Mouse (Mus musculus) hindbrain, embryonic 12.5 days (tissue): ENCODE measurements at regions not wholly inside any gene's neighbourhood (a gene's known extent, or its start where the extent isn't known, plus 50 kb on each side); places are given as distances from the start of the nearest gene placed in this dataset.
A peak's percentile ranks its signal among the peaks of the same experiment; 100 is the strongest.

ENCODE experiments used
- ATAC-seq: fragments of 200-750 bp; cut with Nextera tagmentation; 2 replicates; pipeline ENCODE4 v1.8.0; 2017; ENCODE audit warnings: moderate TSS enrichment; ENCODE audit not compliant: low FRiP score
- H3K27ac ChIP-seq: fragments of 300-500 bp; sonication (generic); 2 replicates; pipeline ENCODE4 v1.5.1; 2016; ENCODE audit warnings: mild to moderate bottlenecking
- H3K27me3 ChIP-seq: fragments of 300-500 bp; sonication (generic); 2 replicates; pipeline ENCODE4 v1.6.1; 2016; ENCODE audit warnings: mild to moderate bottlenecking
- H3K36me3 ChIP-seq: fragments of 300-500 bp; sonication (generic); 2 replicates; pipeline ENCODE4 v1.6.1; 2016; ENCODE audit warnings: mild to moderate bottlenecking
- H3K4me1 ChIP-seq: fragments of 300-500 bp; sonication (generic); 2 replicates; pipeline ENCODE4 v1.6.1; 2016
- H3K4me2 ChIP-seq: fragments of 300-500 bp; sonication (generic); replicated peaks from 2 replicates; pipeline ENCODE4 v1.6.1; 2016; ENCODE audit warnings: mild to moderate bottlenecking
- H3K4me3 ChIP-seq: fragments of 300-500 bp; sonication (generic); 2 replicates; pipeline ENCODE4 v1.5.1; 2016; ENCODE audit warnings: mild to moderate bottlenecking
- H3K9ac ChIP-seq: fragments of 300-500 bp; sonication (generic); 2 replicates; pipeline ENCODE4 v1.6.1; 2016; ENCODE audit warnings: mild to moderate bottlenecking, moderate library complexity
- H3K9me3 ChIP-seq: fragments of 300-500 bp; sonication (generic); replicated peaks from 2 replicates; pipeline ENCODE4 v1.6.1; 2016; ENCODE audit warnings: mild to moderate bottlenecking
- WGBS: fragments of 180-500 bp; shearing (Covaris S2); methylation state at CpG from one replicate; pipeline ENCODE4 v1.1.7; 2016; 5-methylcytosine and 5-hydroxymethylcytosine counted together

DNA sequence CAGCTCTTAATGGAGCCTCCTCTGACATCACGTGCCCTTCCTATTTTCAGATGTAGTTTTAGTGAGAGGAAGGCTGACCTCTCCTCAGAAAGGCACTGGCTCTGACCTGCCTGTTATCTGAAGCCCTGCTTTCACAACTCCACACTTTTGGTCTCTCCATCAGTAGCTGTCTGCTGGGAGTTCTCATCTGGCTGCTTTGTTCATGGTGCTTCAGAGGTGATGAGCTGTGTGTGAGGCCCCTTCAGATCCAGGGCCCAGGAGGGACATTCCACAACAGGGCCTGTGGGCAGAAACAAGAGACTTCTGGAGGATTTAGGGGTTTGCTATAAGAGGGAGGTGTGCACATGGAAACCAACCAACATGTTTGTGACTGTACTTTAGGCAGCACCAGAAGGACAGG, 50.8 kb upstream of the Fhl2 start:
- 74% methylated on average over 1 of the region's 1 CpGs for WGBS

GRCm38 (mm10) chr1:43250281-43250680, 53.5 kb upstream of the Fhl2 start:
- Histone ChIP-seq H3K36me3 (no peaks in the 10 kb centered on the region), H3K4me3 (no peak overlapping the region), H3K27ac (no peak overlapping the region), H3K4me2 (no peak overlapping the region), H3K9ac (no peak overlapping the region), H3K9me3 (no peaks in the 10 kb centered on the region), H3K27me3 (no peaks in the 10 kb centered on the region), H3K4me1 (no peaks in the 10 kb centered on the region)
- no peak for ATAC-seq
- WGBS, result 69% methylated on average over 6 of the region's 6 CpGs

More for the DNA sequence above, 50.8 kb upstream of the Fhl2 start:
- no peak overlapping the region for H3K4me3 ChIP-seq
- no peak overlapping the region for H3K9ac ChIP-seq
- ATAC-seq, result no peak
- no peaks in the 10 kb centered on the region for H3K27me3 ChIP-seq
- no peaks in the 10 kb centered on the region for H3K4me1 ChIP-seq
- no peaks in the 10 kb centered on the region for H3K9me3 ChIP-seq
- no peak overlapping the region for H3K27ac ChIP-seq
- H3K4me2 ChIP-seq, result no peak overlapping the region
- H3K36me3 ChIP-seq, result no peaks in the 10 kb centered on the region

DNA sequence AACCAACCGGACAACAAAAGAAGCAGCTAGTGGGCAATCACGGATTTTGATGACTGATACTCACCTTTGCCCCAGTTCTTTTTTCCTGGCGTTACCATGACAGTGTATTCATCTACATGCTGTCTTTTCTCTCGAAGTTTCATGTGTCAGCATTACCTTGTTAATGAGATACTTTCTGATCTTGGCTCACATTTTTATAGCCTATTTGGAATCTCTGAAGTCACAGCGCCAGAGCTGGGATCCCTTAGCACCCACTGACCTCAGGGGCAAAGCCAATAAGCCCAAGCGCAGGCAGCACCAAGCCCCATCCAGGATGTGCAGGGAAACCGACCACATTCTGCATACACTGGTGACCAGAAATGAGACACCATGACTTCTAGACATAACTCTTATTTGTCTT, 54.6 kb upstream of the Fhl2 start:
- ATAC-seq, result no peak
- no peaks in the 10 kb centered on the region for H3K27me3 ChIP-seq
- H3K9me3 ChIP-seq, result no peaks in the 10 kb centered on the region
- H3K4me3 ChIP-seq, result no peak overlapping the region
- WGBS, result 77% methylated on average over 7 of the region's 7 CpGs
- H3K4me1 ChIP-seq, result no peaks in the 10 kb centered on the region
- H3K9ac ChIP-seq, result no peak overlapping the region
- no peak overlapping the region for H3K27ac ChIP-seq
- H3K36me3 ChIP-seq, result no peaks in the 10 kb centered on the region
- no peak overlapping the region for H3K4me2 ChIP-seq

DNA sequence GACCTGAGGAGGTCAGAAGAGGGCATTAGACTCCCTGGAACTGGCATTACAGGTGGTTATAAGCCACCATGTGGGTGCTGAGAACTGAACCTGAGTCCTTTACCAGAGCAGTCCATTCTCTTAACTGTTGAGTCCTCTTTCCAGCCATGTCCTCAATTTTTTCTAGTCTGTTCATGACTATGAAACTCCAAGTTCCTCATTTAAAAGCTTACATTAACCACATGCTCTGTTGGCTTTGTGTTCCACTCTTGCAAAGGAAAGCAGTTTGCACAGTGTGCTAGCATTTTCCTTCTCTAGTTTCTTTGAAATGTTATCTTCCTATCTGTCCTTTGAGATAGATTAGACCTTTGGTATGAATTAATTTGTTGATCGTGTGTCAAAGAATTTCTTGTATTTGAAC, 57.3 kb upstream of the Fhl2 start:
- Histone ChIP-seq H3K9me3 (no peaks in the 10 kb centered on the region), H3K4me2 (no peak overlapping the region), H3K4me1 (no peaks in the 10 kb centered on the region), H3K36me3 (no peaks in the 10 kb centered on the region), H3K27ac (no peak overlapping the region), H3K9ac (no peak overlapping the region), H3K4me3 (no peak overlapping the region), H3K27me3 (no peaks in the 10 kb centered on the region)
- 93% methylated on average over 1 of the region's 1 CpGs for WGBS
- no peak for ATAC-seq

DNA sequence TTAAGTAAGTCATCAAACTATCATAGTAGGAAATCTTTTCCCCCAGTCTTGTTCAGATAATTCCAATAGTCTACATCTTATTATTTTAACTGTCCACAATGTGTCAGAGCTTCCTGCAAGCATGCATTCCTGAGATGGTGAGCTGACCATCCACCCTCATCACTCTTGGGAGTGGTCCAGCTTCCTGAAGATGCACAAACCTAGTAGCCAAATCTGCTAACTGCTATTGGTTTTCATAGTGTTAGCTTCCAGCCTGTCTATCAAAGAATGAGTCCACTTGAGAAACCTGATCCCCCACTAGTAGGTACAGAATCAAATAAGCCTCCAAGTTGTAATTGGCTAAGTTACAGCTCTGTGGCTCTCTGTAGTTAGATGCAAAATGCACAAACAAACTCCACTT, 59.3 kb upstream of the Fhl2 start:
- Histone ChIP-seq H3K4me1 (no peaks in the 10 kb centered on the region), H3K27ac (no peak overlapping the region), H3K27me3 (no peaks in the 10 kb centered on the region), H3K4me3 (no peak overlapping the region), H3K4me2 (no peak overlapping the region), H3K9ac (no peak overlapping the region), H3K9me3 (no peaks in the 10 kb centered on the region), H3K36me3 (no peaks in the 10 kb centered on the region)
- ATAC-seq, result no peak

DNA sequence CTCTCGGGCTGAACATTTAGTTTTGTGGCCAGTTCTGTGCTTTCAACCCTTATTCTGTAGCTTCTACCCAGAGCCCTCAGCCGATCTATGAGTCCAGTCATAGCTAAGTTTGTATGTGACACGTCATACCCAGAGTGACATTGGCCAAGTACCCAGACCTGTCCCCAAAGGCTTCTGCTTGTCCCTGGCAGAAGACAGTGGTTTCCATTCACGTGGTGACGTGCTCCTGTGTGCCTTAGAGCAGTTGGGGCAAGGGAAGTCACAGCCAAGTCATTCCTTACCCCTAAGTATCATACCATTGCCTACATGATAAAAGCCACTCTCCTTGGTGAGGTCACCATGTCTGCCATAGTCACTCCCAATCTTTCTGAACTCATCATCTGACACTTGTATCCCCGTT, 61.1 kb upstream of the Fhl2 start:
- H3K27ac ChIP-seq, result no peak overlapping the region
- ATAC-seq, result no peak
- no peaks in the 10 kb centered on the region for H3K36me3 ChIP-seq
- H3K9ac ChIP-seq, result no peak overlapping the region
- no peak overlapping the region for H3K4me3 ChIP-seq
- 87% methylated on average over 6 of the region's 6 CpGs for WGBS
- H3K27me3 ChIP-seq, result no peaks in the 10 kb centered on the region
- H3K4me1 ChIP-seq, result no peaks in the 10 kb centered on the region
- H3K9me3 ChIP-seq, result no peaks in the 10 kb centered on the region
- no peak overlapping the region for H3K4me2 ChIP-seq

- Histone ChIP-seq H3K4me1 (no peaks in the 10 kb centered on the region), H3K36me3 (no peaks in the 10 kb centered on the region), H3K9ac (no peak overlapping the region), H3K9me3 (no peaks in the 10 kb centered on the region), H3K4me3 (no peak overlapping the region), H3K4me2 (no peak overlapping the region), H3K27me3 (no peaks in the 10 kb centered on the region), H3K27ac (no peak overlapping the region)
- WGBS, result 63% methylated on average over 1 of the region's 1 CpGs
- no peak for ATAC-seq
Measured at GRCm38 (mm10) chr1:43259841-43260240, 63.1 kb upstream of the Fhl2 start.

DNA sequence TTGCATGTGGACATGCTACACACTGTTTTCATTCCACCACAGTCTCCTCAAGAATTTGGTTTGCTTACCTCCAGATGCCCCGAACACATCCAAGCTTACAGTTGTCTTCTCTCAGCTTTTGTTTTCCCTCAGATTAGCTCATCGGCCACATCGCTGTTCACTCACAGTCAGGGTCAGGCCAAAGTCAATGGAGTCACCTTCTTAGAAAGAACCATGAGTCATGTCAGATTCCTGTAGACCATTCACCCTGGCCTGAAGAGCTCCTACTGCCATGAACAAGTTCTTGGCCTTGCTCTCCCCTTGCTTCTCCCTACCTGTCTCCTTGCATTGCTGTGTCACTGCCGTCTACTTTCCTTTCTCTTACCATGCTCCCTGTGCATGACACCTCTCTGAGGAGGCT, 63.7 kb upstream of the Fhl2 start:
- Histone ChIP-seq H3K9ac (no peak overlapping the region), H3K4me2 (no peak overlapping the region), H3K36me3 (no peaks in the 10 kb centered on the region), H3K4me3 (no peak overlapping the region), H3K4me1 (no peaks in the 10 kb centered on the region), H3K9me3 (no peaks in the 10 kb centered on the region), H3K27me3 (no peaks in the 10 kb centered on the region), H3K27ac (no peak overlapping the region)
- ATAC-seq, result no peak
- WGBS, result 93% methylated on average over 4 of the region's 4 CpGs

- no peaks in the 10 kb centered on the region for H3K27me3 ChIP-seq
- ATAC-seq, result peak; percentile 64
- H3K4me1 ChIP-seq, result no peaks in the 10 kb centered on the region
- H3K4me2 ChIP-seq, result peak overlapping the region; percentile 31
- no peaks in the 10 kb centered on the region for H3K36me3 ChIP-seq
- H3K27ac ChIP-seq, result no peak overlapping the region
- H3K4me3 ChIP-seq, result no peak overlapping the region
- H3K9me3 ChIP-seq, result no peaks in the 10 kb centered on the region
- no peak overlapping the region for H3K9ac ChIP-seq
- WGBS, result 23% methylated on average over 5 of the region's 5 CpGs
Measured at GRCm38 (mm10) chr1:43264407-43264889, 67.7 kb upstream of the Fhl2 start.

GRCm38 (mm10) chr1:43265699-43266455, 69.1 kb upstream of the Fhl2 start:
- H3K4me1 ChIP-seq, result no peaks in the 10 kb centered on the region
- H3K9me3 ChIP-seq, result no peaks in the 10 kb centered on the region
- no peak overlapping the region for H3K4me2 ChIP-seq
- no peak overlapping the region for H3K27ac ChIP-seq
- H3K27me3 ChIP-seq, result no peaks in the 10 kb centered on the region
- WGBS, result 78% methylated on average over 5 of the region's 5 CpGs
- no peak overlapping the region for H3K4me3 ChIP-seq
- ATAC-seq, result no peak
- no peak overlapping the region for H3K9ac ChIP-seq
- no peaks in the 10 kb centered on the region for H3K36me3 ChIP-seq

DNA sequence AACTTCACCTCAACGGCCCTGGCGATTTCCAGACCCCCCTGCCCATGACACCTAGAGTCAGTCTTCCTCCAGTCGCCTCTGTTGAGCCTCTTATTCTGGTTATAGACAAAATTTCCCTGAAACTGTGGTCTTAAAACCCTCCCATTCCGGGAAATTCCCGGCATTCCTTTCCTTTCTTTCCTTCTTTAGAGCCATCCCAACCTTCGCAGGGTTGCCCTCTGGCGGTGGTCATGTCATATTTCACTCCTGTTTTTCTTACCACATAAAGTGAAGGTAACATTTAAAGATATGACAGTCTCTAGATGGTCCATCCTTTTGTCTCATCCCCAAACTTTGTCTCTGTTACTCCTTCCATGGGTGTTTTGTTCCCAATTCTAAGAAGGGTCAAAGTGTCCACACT, 72.9 kb upstream of the Fhl2 start:
- no peaks in the 10 kb centered on the region for H3K27me3 ChIP-seq
- H3K27ac ChIP-seq, result no peak overlapping the region
- no peak overlapping the region for H3K4me3 ChIP-seq
- no peak for ATAC-seq
- no peak overlapping the region for H3K9ac ChIP-seq
- no peak overlapping the region for H3K4me2 ChIP-seq
- 44% methylated on average over 7 of the region's 7 CpGs for WGBS
- no peaks in the 10 kb centered on the region for H3K4me1 ChIP-seq
- H3K9me3 ChIP-seq, result no peaks in the 10 kb centered on the region
- H3K36me3 ChIP-seq, result no peaks in the 10 kb centered on the region

DNA sequence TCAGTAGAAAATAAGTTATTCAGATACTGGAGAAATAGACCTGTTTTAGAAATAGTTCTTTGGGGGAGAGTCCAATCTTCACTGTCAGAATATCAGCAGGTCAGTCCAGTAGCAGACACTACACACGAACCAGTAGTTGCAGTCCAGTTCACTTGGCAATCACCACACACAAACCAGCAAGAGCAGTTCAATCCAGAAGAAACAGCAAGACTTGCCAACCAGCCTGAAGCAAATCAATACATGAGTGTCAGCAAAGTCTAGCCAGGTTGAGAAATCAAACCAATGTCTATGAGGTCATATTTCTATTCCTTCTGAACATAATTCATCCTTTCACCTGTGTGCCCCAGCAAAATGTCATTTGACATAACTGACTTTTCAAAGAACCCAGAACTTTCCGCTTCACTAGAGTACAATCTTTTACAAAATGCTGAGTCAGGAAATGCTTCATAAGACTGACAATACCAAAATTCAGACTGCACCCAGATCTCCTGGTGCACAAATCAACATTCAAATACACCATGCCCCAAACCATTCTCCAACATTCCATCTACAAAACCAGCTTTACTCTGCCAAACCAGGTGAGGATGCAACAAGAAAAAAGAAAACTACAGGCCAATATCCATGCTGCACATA, 76.6 kb upstream of the Fhl2 start:
- Histone ChIP-seq H3K4me1 (no peaks in the 10 kb centered on the region), H3K36me3 (no peaks in the 10 kb centered on the region), H3K9ac (no peak overlapping the region), H3K27ac (no peak overlapping the region), H3K9me3 (no peaks in the 10 kb centered on the region), H3K4me2 (no peak overlapping the region), H3K27me3 (no peaks in the 10 kb centered on the region), H3K4me3 (no peak overlapping the region)
- WGBS, result 83% methylated on average over 2 of the region's 2 CpGs
- ATAC-seq, result no peak

DNA sequence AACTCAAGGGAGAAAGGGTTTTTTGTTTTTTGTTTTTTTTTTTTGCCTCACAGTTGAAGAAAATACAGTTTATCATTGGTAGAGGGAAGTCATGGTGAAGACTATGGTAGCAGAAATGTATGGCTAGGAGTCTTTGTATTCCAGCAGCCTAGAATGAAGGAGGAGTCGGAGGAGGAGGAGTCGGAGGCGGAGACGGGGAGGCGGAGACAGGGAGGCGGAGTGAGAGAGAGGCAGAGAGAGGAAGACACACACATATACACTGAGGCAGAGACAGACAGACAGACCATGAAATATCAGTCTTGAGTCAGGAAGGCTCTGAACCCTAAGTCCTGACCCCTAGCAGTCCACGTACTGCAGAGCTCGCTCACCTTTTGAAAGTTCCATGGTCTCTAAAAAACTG, 95.0 kb upstream of the Fhl2 start:
- 86% methylated on average over 8 of the region's 8 CpGs for WGBS
- Histone ChIP-seq H3K27me3 (no peaks in the 10 kb centered on the region), H3K9ac (no peak overlapping the region), H3K4me2 (no peak overlapping the region), H3K4me3 (no peak overlapping the region), H3K27ac (no peak overlapping the region), H3K4me1 (no peaks in the 10 kb centered on the region), H3K9me3 (no peaks in the 10 kb centered on the region), H3K36me3 (no peaks in the 10 kb centered on the region)
- ATAC-seq, result no peak
